Mouse (Mus musculus) liver, adult 2 months (tissue): ENCODE measurements around the gene Cebpzos. TPM values are rescaled to one million over a fixed set of nuclear protein-coding genes. Genes with fewer than 3 reads are reported as not detected.
A peak's percentile ranks its signal among the peaks of the same experiment; 100 is the strongest.

Experiments used
- DNase-seq: peaks from one replicate; pipeline ENCODE4 v3.0.0-alpha.2; 2011; ENCODE audit warnings: low read depth, low spot score; ENCODE audit errors: extremely low read depth
- H3K27ac ChIP-seq: fragments of 200-500 bp; replicated peaks from 2 replicates; pipeline ENCODE4 v1.5.1; 2012; ENCODE audit warnings: low read depth, mild to moderate bottlenecking, control low read depth, inconsistent platforms, low read length; ENCODE audit not compliant: insufficient read depth
- H3K27me3 ChIP-seq: fragments of 200-500 bp; 2 replicates; pipeline ENCODE4 v1.6.1; 2012; ENCODE audit warnings: mild to moderate bottlenecking, moderate library complexity, low read length, inconsistent platforms; ENCODE audit not compliant: control insufficient read depth, insufficient read depth
- H3K36me3 ChIP-seq: fragments of 200-500 bp; 2 replicates; pipeline ENCODE4 v1.6.1; 2012; ENCODE audit warnings: low read length, inconsistent platforms; ENCODE audit not compliant: control insufficient read depth, insufficient read depth
- H3K4me1 ChIP-seq: fragments of 200-500 bp; 2 replicates; pipeline ENCODE4 v1.6.1; 2011; ENCODE audit warnings: low read length; ENCODE audit not compliant: control insufficient read depth, insufficient read depth
- H3K4me3 ChIP-seq: fragments of 200-500 bp; 2 replicates; pipeline ENCODE4 v1.5.1; 2011; ENCODE audit warnings: low read depth, mild to moderate bottlenecking, control low read depth, low read length, moderate library complexity; ENCODE audit not compliant: insufficient read depth
- H3K79me2 ChIP-seq: fragments of 200-500 bp; 2 replicates; pipeline ENCODE4 v1.6.1; 2012; ENCODE audit warnings: inconsistent platforms, mild to moderate bottlenecking, low read length, moderate library complexity; ENCODE audit not compliant: control insufficient read depth, insufficient read depth
- H3K9ac ChIP-seq: fragments of 200-500 bp; 2 replicates; pipeline ENCODE4 v1.6.1; 2012; ENCODE audit warnings: low read depth, mild to moderate bottlenecking, control low read depth, inconsistent platforms, low read length
- CTCF ChIP-seq: fragments of 200-500 bp; IDR thresholded peaks from 2 replicates; pipeline ENCODE4 v1.5.1; 2011; ENCODE audit warnings: low read depth, low read length, control low read depth
- POLR2A ChIP-seq: fragments of 200-500 bp; IDR thresholded peaks from 2 replicates; pipeline ENCODE4 v1.6.1; 2011; ENCODE audit warnings: low read length, control low read depth; ENCODE audit not compliant: insufficient read depth; ENCODE audit errors: extremely low read depth
- WGBS: fragments of 180-500 bp; shearing (Covaris S2); methylation state at CpG from one replicate; pipeline ENCODE4 v1.1.7; 2018; 5-methylcytosine and 5-hydroxymethylcytosine counted together
- polyA plus RNA-seq: library from polyadenylated mRNA; depleted of rRNA; stranded (reverse); fragments of >200 nt; gene quantifications from 2 replicates; pipeline ENCODE4 v1.2.3, GENCODE M21; 2012
- total RNA-seq: library from RNA; depleted of rRNA; stranded (reverse); fragments of >200 nt; gene quantifications from 2 replicates; pipeline ENCODE4 v1.2.3, GENCODE M21; 2014

Gene Cebpzos
- total and polyA plus RNA-seq, 2 experiments, result 9.6 to 29.2 TPM

DNA sequence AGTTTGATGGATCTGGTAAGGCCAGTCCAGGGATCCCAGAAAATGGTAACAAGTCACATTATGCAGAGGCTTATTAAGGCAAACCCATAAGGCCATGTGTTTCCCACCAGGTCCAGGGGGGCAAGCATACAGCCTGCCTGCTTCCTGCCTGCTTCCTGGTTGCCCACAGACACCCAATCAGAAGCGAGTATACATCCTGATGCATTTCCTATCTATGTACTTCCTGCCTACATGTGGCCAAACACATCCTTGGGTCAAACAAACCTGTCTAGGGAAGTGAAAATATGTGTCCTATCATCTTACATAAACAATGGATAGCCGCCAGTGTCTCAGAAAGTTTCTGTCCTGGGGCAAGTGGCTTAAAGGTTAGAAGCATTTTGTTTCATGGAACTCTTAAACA, 13.1 kb upstream of the Cebpzos start:
- TF ChIP-seq CTCF (no peak), POLR2A (no peak)
- Histone ChIP-seq H3K79me2 (no peaks in the 10 kb centered on the region), H3K36me3 (no peaks in the 10 kb centered on the region), H3K4me1 (no peaks in the 10 kb centered on the region), H3K4me3 (no peak overlapping the region), H3K27ac (no peak overlapping the region), H3K27me3 (no peaks in the 10 kb centered on the region), H3K9ac (no peak overlapping the region)
- DNase-seq, result no peak
- WGBS, result 79% methylated on average over 2 of the region's 2 CpGs

DNA sequence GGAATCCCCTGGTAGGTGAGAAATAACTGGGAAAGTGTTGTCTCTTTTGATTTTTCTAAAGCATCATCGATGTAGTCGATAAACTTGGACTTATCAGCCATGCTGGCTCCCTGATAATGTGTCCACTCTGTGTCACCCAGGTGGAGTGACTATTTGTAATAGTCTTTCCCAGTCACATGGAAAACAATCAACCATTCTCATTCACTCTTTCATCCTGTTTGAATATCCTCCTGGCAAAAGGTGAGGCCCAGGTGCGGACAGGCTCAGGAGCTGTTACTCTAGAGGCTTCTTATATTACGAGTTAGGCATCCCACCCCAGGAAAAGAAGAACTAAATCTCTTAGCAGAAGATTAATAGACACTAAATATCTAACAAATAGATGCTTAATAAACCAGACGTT, 9.4 kb upstream of the Cebpzos start, which contains the start of gene Sult6b1:
Gene Sult6b1, minus strand, starts transcription at position 101 of the 400 bp plus-strand sequence.
- Histone ChIP-seq H3K9ac (no peak within 1 kb of the TSS), H3K27me3 (no peaks in the 10 kb centered on the region; the same call in 1 of the 2 replicates), H3K4me3 (no peak within 1 kb of the TSS), H3K27ac (no peak within 1 kb of the TSS), H3K79me2 (no peaks in the 10 kb centered on the region), H3K4me1 (no peaks in the 10 kb centered on the region), H3K36me3 (no peaks in the 10 kb centered on the region)
- DNase-seq, result no peak
- TF ChIP-seq POLR2A (no peak), CTCF (no peak)
- WGBS, result 89% methylated on average over 5 of the region's 5 CpGs

- WGBS, result 69% methylated on average over 2 of the region's 2 CpGs
- DNase-seq, result no peak
- H3K27me3 ChIP-seq, result no peaks in the 10 kb centered on the region; the same call in 1 of the 2 replicates
These were observed 6.9 kb upstream of the Cebpzos start for GRCm38 (mm10) chr17:78909374-78909773.

GRCm38 (mm10) chr17:78912861-78913281, 3.4 kb upstream of the Cebpzos start:
- H3K36me3 ChIP-seq, result no peaks in the 10 kb centered on the region
- TF ChIP-seq POLR2A, result no peak
- no peak for TF ChIP-seq CTCF
- H3K4me3 ChIP-seq, result no peak overlapping the region
- no peaks in the 10 kb centered on the region for H3K79me2 ChIP-seq
- no peak for DNase-seq
- H3K9ac ChIP-seq, result no peak overlapping the region
- no peak overlapping the region for H3K27ac ChIP-seq
- WGBS, result 33% methylated on average over 6 of the region's 6 CpGs
- H3K4me1 ChIP-seq, result peaks cover 6% of the 10 kb centered on the region
- no peaks in the 10 kb centered on the region; the same call in 1 of the 2 replicates for H3K27me3 ChIP-seq

More at GRCm38 (mm10) chr17:78909374-78909773, 6.9 kb upstream of the Cebpzos start:
- TF ChIP-seq CTCF (no peak), POLR2A (no peak)
- no peak overlapping the region for H3K9ac ChIP-seq
- no peaks in the 10 kb centered on the region; the same call in 1 of the 2 replicates for H3K4me1 ChIP-seq
- no peak overlapping the region for H3K27ac ChIP-seq
- no peaks in the 10 kb centered on the region for H3K36me3 ChIP-seq
- H3K79me2 ChIP-seq, result no peaks in the 10 kb centered on the region
- H3K4me3 ChIP-seq, result no peak overlapping the region

DNA sequence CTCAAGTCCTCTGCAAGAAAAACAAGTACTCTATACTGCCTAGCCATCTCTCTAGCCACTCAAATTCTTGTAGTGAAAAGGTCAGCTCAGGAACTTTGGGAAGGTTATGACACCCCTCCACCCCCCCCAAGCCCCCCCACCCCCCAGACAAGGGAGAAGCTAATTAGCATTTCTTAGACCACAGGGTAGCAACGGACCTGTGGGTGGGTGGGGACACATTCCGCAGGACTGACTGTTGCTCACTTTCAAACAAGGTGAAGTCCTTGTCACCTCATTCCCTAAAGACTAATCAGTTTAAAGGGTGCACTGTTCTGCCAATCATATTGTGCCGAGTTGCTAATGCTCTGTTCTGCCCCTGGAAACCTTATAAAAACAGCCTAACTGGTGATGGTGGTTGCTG, 2.4 kb upstream of the Cebpzos start:
- 81% methylated on average over 3 of the region's 3 CpGs for WGBS
- peaks cover 4% of the 10 kb centered on the region for H3K36me3 ChIP-seq
- H3K79me2 ChIP-seq, result no peaks in the 10 kb centered on the region
- no peak for DNase-seq
- H3K27ac ChIP-seq, result no peak overlapping the region
- H3K9ac ChIP-seq, result no peak overlapping the region
- TF ChIP-seq POLR2A, result no peak
- no peak for TF ChIP-seq CTCF
- peaks cover 6% of the 10 kb centered on the region for H3K4me1 ChIP-seq
- no peaks in the 10 kb centered on the region; the same call in 1 of the 2 replicates for H3K27me3 ChIP-seq
- no peak overlapping the region for H3K4me3 ChIP-seq

DNA sequence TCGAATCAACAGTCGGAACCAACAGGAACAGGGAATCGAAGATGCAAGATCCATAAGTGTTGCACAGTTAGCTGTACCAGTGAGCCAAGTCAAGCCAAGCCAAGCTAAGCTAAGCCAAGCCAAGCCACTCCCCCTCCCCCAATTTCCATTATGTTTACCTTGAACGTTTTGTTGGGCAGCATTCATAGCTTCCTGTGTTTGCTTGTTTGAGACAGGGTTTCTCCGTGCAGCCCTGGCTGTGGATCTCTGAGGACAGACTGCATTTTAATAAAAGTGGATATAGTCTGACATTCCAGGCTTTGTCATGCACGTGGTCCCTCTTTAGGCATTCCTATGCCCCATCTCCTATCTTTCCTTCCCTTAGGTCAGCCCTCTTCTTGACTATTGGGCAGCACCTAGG, 528 bp upstream of the Cebpzos start:
- H3K79me2 ChIP-seq, result no peaks in the 10 kb centered on the region
- H3K4me1 ChIP-seq, result peaks cover 6% of the 10 kb centered on the region
- H3K36me3 ChIP-seq, result peaks cover 16% of the 10 kb centered on the region
- peak overlapping the region; percentile 88 for H3K9ac ChIP-seq
- no peaks in the 10 kb centered on the region for H3K27me3 ChIP-seq
- WGBS, result 27% methylated on average over 6 of the region's 6 CpGs
- peak; percentile 26 for DNase-seq
- TF ChIP-seq CTCF, result no peak
- no peak for TF ChIP-seq POLR2A
- 0 out of 2 replicates have a peak overlapping the region, but pooled peaks have one; percentile 10 for H3K27ac ChIP-seq
- peak overlapping the region; percentile 95 for H3K4me3 ChIP-seq
